Mouse (Mus musculus): ENCODE results near the gene B020011L13Rik. TPM values are rescaled to one million over a fixed set of nuclear protein-coding genes. Genes with fewer than 3 reads are reported as not detected.
"Not testable (repeated sequence)": the region's sequence is repeated elsewhere in the genome, so short reads cannot be mapped to it uniquely, and the experiment has no call there.

B020011L13Rik gene
- total RNA-seq (2018; cell fraction: chromatin; rRNA removed) = not detected
- not detected for total RNA-seq (2018; cell fraction: cytosol; rRNA removed)
- total RNA-seq (2018; cell fraction: nucleus; rRNA removed) = not detected
- not detected in 3 replicates for polyA plus RNA-seq (2018)

DNA sequence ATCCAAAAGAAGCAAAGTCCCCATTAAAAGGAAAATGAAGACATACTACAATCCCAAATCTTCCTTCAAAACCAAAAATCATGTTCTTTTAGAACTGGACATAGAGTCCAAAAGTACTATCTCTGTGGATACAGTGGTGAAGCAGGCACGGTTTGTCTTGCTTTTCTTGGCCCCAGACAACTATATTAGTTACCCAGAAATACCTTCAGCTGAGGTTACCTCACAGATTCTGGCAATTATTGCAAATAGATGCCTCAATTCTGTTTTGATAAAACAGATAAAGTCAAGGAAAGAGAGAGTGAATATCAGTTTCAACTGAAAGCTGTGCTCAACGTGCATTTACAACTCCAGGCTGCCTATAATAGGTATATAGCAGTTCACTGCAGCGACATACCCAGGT lies at the start of gene B020011L13Rik:
Gene B020011L13Rik (plus strand): TSS at position 301 of the 400 bp plus-strand sequence.
- not testable (repeated sequence) for H3K4me3 ChIP-seq (ENCODE audit: inconsistent target); H3K27ac ChIP-seq; H3K36me3 ChIP-seq (ENCODE audit: inconsistent target); H3K79me2 ChIP-seq (ENCODE audit: inconsistent target)
- 42% methylated on average over 3 of the region's 3 CpGs for WGBS (ENCODE audit: missing documents)

DNA sequence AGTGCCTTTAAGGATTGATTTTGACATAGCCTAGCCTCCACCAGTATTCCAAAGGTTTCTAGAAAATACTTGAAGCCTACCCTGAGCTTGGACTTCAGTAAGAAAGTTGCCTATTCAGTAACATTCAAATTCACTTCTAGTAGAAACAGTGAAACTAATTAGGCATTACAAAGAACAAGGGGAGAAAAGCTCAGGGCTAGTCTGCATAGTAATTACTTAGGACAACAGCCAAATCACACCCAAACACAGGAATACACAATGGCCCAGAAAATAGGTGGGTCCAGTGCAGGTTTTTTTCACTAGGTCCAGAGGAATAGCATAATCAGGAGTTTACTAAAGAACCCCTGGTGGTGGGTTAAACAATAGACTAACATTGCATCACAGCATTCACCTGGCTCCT lies 35.3 kb downstream of the B020011L13Rik start:
- not testable (repeated sequence) for H3K4me3 ChIP-seq (ENCODE audit: inconsistent target); H3K79me2 ChIP-seq (ENCODE audit: inconsistent target); H3K36me3 ChIP-seq (ENCODE audit: inconsistent target); H3K27ac ChIP-seq

DNA sequence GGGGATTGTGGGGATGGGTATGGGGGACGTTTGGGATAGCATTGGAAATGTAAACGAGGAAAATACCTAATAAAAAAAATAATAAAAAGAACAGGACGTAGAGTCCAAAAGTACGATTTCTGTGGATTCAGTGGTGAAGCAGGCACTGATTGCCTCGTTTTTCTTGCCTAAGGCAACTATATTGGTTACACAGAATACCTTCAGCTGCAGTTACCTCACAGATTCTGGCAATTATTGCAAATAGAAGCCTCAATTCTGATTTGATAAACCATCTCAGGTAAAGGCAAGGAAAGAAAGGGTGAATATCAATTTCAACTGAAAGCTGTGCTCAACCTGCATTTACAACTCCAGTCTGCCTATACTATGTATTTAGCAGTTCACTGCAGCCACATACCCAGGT lies 48.8 kb downstream of the B020011L13Rik start, which contains the start of gene Gm28360:
Gene Gm28360 (plus strand): TSS at position 301 of the 400 bp plus-strand sequence.
- 66% methylated on average over 4 of the region's 5 CpGs for WGBS (ENCODE audit: missing documents)
- not testable (repeated sequence) for H3K27ac ChIP-seq; H3K36me3 ChIP-seq (ENCODE audit: inconsistent target)

DNA sequence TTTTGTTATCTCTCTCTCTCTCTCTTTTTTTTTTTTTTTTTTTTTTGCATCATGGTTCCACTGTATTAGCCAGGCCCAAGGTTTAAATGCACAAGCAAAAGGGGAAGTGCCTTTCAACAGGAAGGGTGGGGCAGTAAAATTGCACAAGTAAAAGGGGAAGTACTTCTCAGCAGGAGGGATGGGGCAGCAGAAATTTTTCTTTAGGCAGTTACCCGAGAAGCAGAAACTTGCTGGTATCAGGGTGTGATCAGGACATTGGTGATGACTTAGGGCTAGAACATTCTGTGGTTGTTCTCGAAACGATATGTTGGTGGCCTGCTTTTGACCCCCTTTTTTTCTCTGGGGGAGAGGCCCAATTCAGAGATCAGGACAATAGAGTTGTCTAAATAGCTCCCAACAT lies 70.8 kb downstream of the B020011L13Rik start:
- WGBS (ENCODE audit: missing documents) = 83% methylated on average over 3 of the region's 3 CpGs
- not testable (repeated sequence) for H3K79me2 ChIP-seq (ENCODE audit: inconsistent target); H3K36me3 ChIP-seq (ENCODE audit: inconsistent target); H3K27ac ChIP-seq; H3K4me3 ChIP-seq (ENCODE audit: inconsistent target)

More for the DNA sequence above, 48.8 kb downstream of the B020011L13Rik start, which contains the start of gene Gm28360:
- not testable (repeated sequence) for H3K79me2 ChIP-seq (ENCODE audit: inconsistent target); H3K4me3 ChIP-seq (ENCODE audit: inconsistent target)

Other genes starting within 250 kb of the B020011L13Rik start
- gene Gm28363, start 84.0 kb upstream of the B020011L13Rik start, polyA plus RNA-seq (2018) = not detected in 3 replicates
- not detected in 3 replicates for gene Gm28360, start 48.9 kb downstream of the B020011L13Rik start, polyA plus RNA-seq (2018)
- not detected in 3 replicates for gene Gm28168, start 146.9 kb downstream of the B020011L13Rik start, polyA plus RNA-seq (2018)
- gene Gm7145, start 184.8 kb downstream of the B020011L13Rik start, polyA plus RNA-seq (2018) = not detected in 3 replicates